Mouse (Mus musculus): Measurements from ENCODE around the gene Ufd1. TPM values are rescaled to one million over a fixed set of nuclear protein-coding genes. Genes with fewer than 3 reads are reported as not detected.

The Ufd1 gene
- polyA plus RNA-seq (2012; rRNA removed) = 17.6 and 18.0 TPM in 2 replicates

- DNase-seq (ENCODE audit: low read depth in 1 of 2, low spot score in 2 of 2) = peak; percentile 83 to 95
- WGBS = under 1% methylated on average over 42 of the region's 42 CpGs
- TF ChIP-seq CTCF (IDR thresholded peaks at IDR 0.05; ENCODE audit: extremely low read depth, insufficient read depth, insufficient read length, insufficient replicate concordance) (no peak), POLR2A (IDR thresholded peaks at IDR 0.05; ENCODE audit: low read depth, low read length) (peak; percentile 36; the same call in 1 of the 2 replicates)
- Histone ChIP-seq H3K36me3 (ENCODE audit: control insufficient read depth, insufficient read depth, low read length) (0 out of 2 replicates have a peak, but pooled peaks cover 5% of the 10 kb centered on the region), H3K27ac (ENCODE audit: insufficient read depth, low read length) (peak within 1 kb of the TSS; percentile 69), H3K4me1 (ENCODE audit: control insufficient read depth, insufficient read depth, insufficient read length) (peaks cover 2% of the 10 kb centered on the region; the same call in 1 of the 2 replicates), H3K4me3 (ENCODE audit: extremely low read depth, insufficient read depth, insufficient read length) (peak within 1 kb of the TSS; percentile 98), H3K27me3 (ENCODE audit: control insufficient read depth, insufficient read depth, low read length) (no peaks in the 10 kb centered on the region)
Observed at GRCm38 (mm10) chr16:18811468-18812384, at the start of gene Ufd1, which contains the start of gene Cdc45. Gene Ufd1, plus strand, starts transcription at chr16:18811779. Gene Cdc45, minus strand, starts transcription at chr16:18811987.

- Histone ChIP-seq H3K36me3 (ENCODE audit: control insufficient read depth, insufficient read depth, low read length) (no peaks in the 10 kb centered on the region), H3K4me1 (ENCODE audit: control insufficient read depth, insufficient read depth, insufficient read length) (no peaks in the 10 kb centered on the region), H3K27me3 (ENCODE audit: control insufficient read depth, insufficient read depth, low read length) (no peaks in the 10 kb centered on the region), H3K4me3 (ENCODE audit: extremely low read depth, insufficient read depth, insufficient read length) (no peak overlapping the region), H3K27ac (ENCODE audit: insufficient read depth, low read length) (no peak overlapping the region)
- TF ChIP-seq POLR2A (IDR thresholded peaks at IDR 0.05; ENCODE audit: low read depth, low read length) (no peak), CTCF (IDR thresholded peaks at IDR 0.05; ENCODE audit: extremely low read depth, insufficient read depth, insufficient read length, insufficient replicate concordance) (no peak)
- 70% methylated on average over 3 of the region's 3 CpGs for WGBS
- DNase-seq (ENCODE audit: low read depth in 1 of 2, low spot score in 2 of 2) = no peak
Observed at GRCm38 (mm10) chr16:18762960-18763359, 48.6 kb upstream of the Ufd1 start.

DNA sequence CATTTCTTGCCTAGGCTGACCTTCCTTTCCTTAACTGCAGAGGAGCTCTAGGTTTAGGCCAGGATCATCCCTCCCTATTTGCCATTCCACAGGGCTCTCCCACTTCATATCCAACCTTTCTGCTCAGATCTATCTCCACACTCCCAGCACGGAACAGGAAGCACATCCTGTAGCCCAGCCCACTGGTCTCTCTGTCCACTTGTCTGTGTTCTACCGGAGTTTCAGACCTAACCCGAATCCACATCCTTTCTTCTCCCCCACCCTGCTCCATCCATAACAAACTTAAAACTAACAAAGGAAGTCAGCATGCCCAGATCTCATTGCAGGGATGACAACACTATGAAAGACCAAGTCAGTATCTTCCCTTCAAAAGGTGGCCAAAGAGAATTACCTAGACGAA, 45.2 kb upstream of the Ufd1 start:
- 71% methylated on average over 4 of the region's 4 CpGs for WGBS
- Histone ChIP-seq H3K36me3 (ENCODE audit: control insufficient read depth, insufficient read depth, low read length) (no peaks in the 10 kb centered on the region), H3K4me1 (ENCODE audit: control insufficient read depth, insufficient read depth, insufficient read length) (no peaks in the 10 kb centered on the region), H3K27me3 (ENCODE audit: control insufficient read depth, insufficient read depth, low read length) (no peaks in the 10 kb centered on the region), H3K27ac (ENCODE audit: insufficient read depth, low read length) (no peak overlapping the region), H3K4me3 (ENCODE audit: extremely low read depth, insufficient read depth, insufficient read length) (no peak overlapping the region)
- no peak for TF ChIP-seq CTCF (IDR thresholded peaks at IDR 0.05; ENCODE audit: extremely low read depth, insufficient read depth, insufficient read length, insufficient replicate concordance)
- TF ChIP-seq POLR2A (IDR thresholded peaks at IDR 0.05; ENCODE audit: low read depth, low read length) = no peak
- no peak for DNase-seq (ENCODE audit: low read depth in 1 of 2, low spot score in 2 of 2)

GRCm38 (mm10) chr16:18769501-18769900, 42.1 kb upstream of the Ufd1 start:
- no peak for DNase-seq (ENCODE audit: low read depth in 1 of 2, low spot score in 2 of 2)
- H3K27ac ChIP-seq (ENCODE audit: insufficient read depth, low read length) = no peak overlapping the region
- H3K27me3 ChIP-seq (ENCODE audit: control insufficient read depth, insufficient read depth, low read length) = no peaks in the 10 kb centered on the region
- WGBS = 88% methylated on average over 1 of the region's 1 CpGs
- no peaks in the 10 kb centered on the region for H3K4me1 ChIP-seq (ENCODE audit: control insufficient read depth, insufficient read depth, insufficient read length)
- TF ChIP-seq POLR2A (IDR thresholded peaks at IDR 0.05; ENCODE audit: low read depth, low read length) = no peak
- no peak for TF ChIP-seq CTCF (IDR thresholded peaks at IDR 0.05; ENCODE audit: extremely low read depth, insufficient read depth, insufficient read length, insufficient replicate concordance)
- no peaks in the 10 kb centered on the region for H3K36me3 ChIP-seq (ENCODE audit: control insufficient read depth, insufficient read depth, low read length)
- H3K4me3 ChIP-seq (ENCODE audit: extremely low read depth, insufficient read depth, insufficient read length) = no peak overlapping the region

- no peak for DNase-seq (ENCODE audit: low read depth in 1 of 2, low spot score in 2 of 2)
- TF ChIP-seq CTCF (IDR thresholded peaks at IDR 0.05; ENCODE audit: extremely low read depth, insufficient read depth, insufficient read length, insufficient replicate concordance) (no peak), POLR2A (IDR thresholded peaks at IDR 0.05; ENCODE audit: low read depth, low read length) (no peak)
- Histone ChIP-seq H3K4me3 (ENCODE audit: extremely low read depth, insufficient read depth, insufficient read length) (no peak overlapping the region), H3K4me1 (ENCODE audit: control insufficient read depth, insufficient read depth, insufficient read length) (no peaks in the 10 kb centered on the region), H3K36me3 (ENCODE audit: control insufficient read depth, insufficient read depth, low read length) (no peaks in the 10 kb centered on the region), H3K27ac (ENCODE audit: insufficient read depth, low read length) (no peak overlapping the region), H3K27me3 (ENCODE audit: control insufficient read depth, insufficient read depth, low read length) (peaks cover 7% of the 10 kb centered on the region; the same call in 1 of the 2 replicates)
- 80% methylated on average over 2 of the region's 2 CpGs for WGBS
Observed at GRCm38 (mm10) chr16:18773936-18774335, 37.6 kb upstream of the Ufd1 start.

- H3K36me3 ChIP-seq (ENCODE audit: control insufficient read depth, insufficient read depth, low read length) = no peaks in the 10 kb centered on the region
- 54% methylated on average over 18 of the region's 18 CpGs for whole genome bisulfite sequencing
- H3K27me3 ChIP-seq (ENCODE audit: control insufficient read depth, insufficient read depth, low read length) = peaks cover 7% of the 10 kb centered on the region; the same call in 1 of the 2 replicates
- H3K4me1 ChIP-seq (ENCODE audit: control insufficient read depth, insufficient read depth, insufficient read length) = no peaks in the 10 kb centered on the region
- TF ChIP-seq POLR2A (IDR thresholded peaks at IDR 0.05; ENCODE audit: low read depth, low read length) (no peak), CTCF (IDR thresholded peaks at IDR 0.05; ENCODE audit: extremely low read depth, insufficient read depth, insufficient read length, insufficient replicate concordance) (no peak)
- H3K4me3 ChIP-seq (ENCODE audit: extremely low read depth, insufficient read depth, insufficient read length) = no peak overlapping the region
- no peak for DNase-seq (ENCODE audit: low read depth in 1 of 2, low spot score in 2 of 2)
- peak overlapping the region; percentile 39; the same call in 1 of the 2 replicates for H3K27ac ChIP-seq (ENCODE audit: insufficient read depth, low read length)
Observed at GRCm38 (mm10) chr16:18775621-18776555, 35.7 kb upstream of the Ufd1 start.

Data from spleen, adult 2 months (tissue).